Mouse (Mus musculus) small intestine, adult 2 months (tissue): ENCODE results near the gene Pik3c2g. TPM values are rescaled to one million over a fixed set of nuclear protein-coding genes. Genes with fewer than 3 reads are reported as not detected.

Experiments
- H3K27ac ChIP-seq: fragments of 200-500 bp; 2 replicates; pipeline ENCODE4 v1.5.1; 2012; ENCODE audit warnings: low read depth, low read length, control low read depth, inconsistent platforms; ENCODE audit not compliant: insufficient read depth
- H3K27me3 ChIP-seq: fragments of 200-500 bp; 2 replicates; pipeline ENCODE4 v1.6.1; 2012; ENCODE audit warnings: mild to moderate bottlenecking, moderate library complexity, low read length, inconsistent platforms; ENCODE audit not compliant: control insufficient read depth, insufficient read depth
- H3K36me3 ChIP-seq: fragments of 200-500 bp; 2 replicates; pipeline ENCODE4 v1.6.1; 2012; ENCODE audit warnings: mild to moderate bottlenecking, low read length, control low read depth, inconsistent platforms; ENCODE audit not compliant: control insufficient read depth, insufficient read depth
- H3K4me1 ChIP-seq: fragments of 200-500 bp; 2 replicates; pipeline ENCODE4 v1.6.1; 2012; ENCODE audit warnings: low read length, inconsistent platforms, mixed read lengths; ENCODE audit not compliant: control insufficient read depth, insufficient read depth, insufficient read length
- H3K4me3 ChIP-seq: fragments of 200-500 bp; 2 replicates; pipeline ENCODE4 v1.5.1; 2012; ENCODE audit warnings: low read depth, mild to moderate bottlenecking, control low read depth, inconsistent platforms, low read length, moderate library complexity
- CTCF ChIP-seq: fragments of 200-500 bp; IDR thresholded peaks from 2 replicates; pipeline ENCODE4 v1.5.1; 2012; ENCODE audit warnings: low read depth, mild to moderate bottlenecking, control low read depth, inconsistent platforms, low read length, moderate library complexity, mixed read lengths; ENCODE audit not compliant: insufficient replicate concordance, insufficient read length; ENCODE audit errors: extremely low read depth
- POLR2A ChIP-seq: fragments of 200-500 bp; IDR thresholded peaks from 2 replicates; pipeline ENCODE4 v1.6.1; 2012; ENCODE audit warnings: low read depth, mild to moderate bottlenecking, control low read depth, inconsistent platforms, low read length, moderate library complexity
- WGBS: fragments of 180-500 bp; shearing (Covaris S2); methylation state at CpG from one replicate; pipeline ENCODE4 v1.1.7; 2018; 5-methylcytosine and 5-hydroxymethylcytosine counted together
- polyA plus RNA-seq: library from polyadenylated mRNA; depleted of rRNA; stranded (reverse); fragments of >200 nt; gene quantifications from 2 replicates; pipeline ENCODE4 v1.2.3, GENCODE M21; 2012

Pik3c2g gene
- polyA plus RNA-seq, 1 experiment: 0.15 TPM

- TF ChIP-seq CTCF: no peak
- no peak for TF ChIP-seq POLR2A
- 77% methylated on average over 9 of the region's 9 CpGs for WGBS
- H3K36me3 ChIP-seq: no peaks in the 10 kb centered on the region
These were observed 148.9 kb downstream of the Pik3c2g start for GRCm38 (mm10) chr6:139735708-139736626.

GRCm38 (mm10) chr6:139738350-139738749 is 151.3 kb downstream of the Pik3c2g start:
- TF ChIP-seq CTCF (no peak), POLR2A (no peak)
- no peaks in the 10 kb centered on the region; the same call in 1 of the 2 replicates for H3K4me1 ChIP-seq
- WGBS: 51% methylated on average over 5 of the region's 5 CpGs
- H3K27ac ChIP-seq: no peak overlapping the region
- no peak overlapping the region for H3K4me3 ChIP-seq
- no peaks in the 10 kb centered on the region for H3K36me3 ChIP-seq
- no peaks in the 10 kb centered on the region for H3K27me3 ChIP-seq

More at GRCm38 (mm10) chr6:139735708-139736626, 148.9 kb downstream of the Pik3c2g start:
- H3K4me1 ChIP-seq: no peaks in the 10 kb centered on the region; the same call in 1 of the 2 replicates
- no peaks in the 10 kb centered on the region for H3K27me3 ChIP-seq
- H3K27ac ChIP-seq: no peak overlapping the region
- H3K4me3 ChIP-seq: no peak overlapping the region

- Histone ChIP-seq H3K4me3 (no peak overlapping the region), H3K27me3 (no peaks in the 10 kb centered on the region), H3K36me3 (no peaks in the 10 kb centered on the region), H3K27ac (no peak overlapping the region), H3K4me1 (no peaks in the 10 kb centered on the region; the same call in 1 of the 2 replicates)
- TF ChIP-seq POLR2A: no peak
- TF ChIP-seq CTCF: no peak
- 87% methylated on average over 12 of the region's 12 CpGs for WGBS
These were observed 155.8 kb downstream of the Pik3c2g start for GRCm38 (mm10) chr6:139742693-139743432.

- Histone ChIP-seq H3K4me3 (no peak overlapping the region), H3K27ac (no peak overlapping the region), H3K4me1 (no peaks in the 10 kb centered on the region), H3K27me3 (no peaks in the 10 kb centered on the region), H3K36me3 (no peaks in the 10 kb centered on the region)
- WGBS: 68% methylated on average over 7 of the region's 7 CpGs
- TF ChIP-seq CTCF (no peak), POLR2A (no peak)
These were observed 159.9 kb downstream of the Pik3c2g start for GRCm38 (mm10) chr6:139746758-139747479.

GRCm38 (mm10) chr6:139748091-139748771 is 161.2 kb downstream of the Pik3c2g start:
- H3K4me1 ChIP-seq: no peaks in the 10 kb centered on the region
- TF ChIP-seq CTCF (no peak), POLR2A (no peak)

DNA sequence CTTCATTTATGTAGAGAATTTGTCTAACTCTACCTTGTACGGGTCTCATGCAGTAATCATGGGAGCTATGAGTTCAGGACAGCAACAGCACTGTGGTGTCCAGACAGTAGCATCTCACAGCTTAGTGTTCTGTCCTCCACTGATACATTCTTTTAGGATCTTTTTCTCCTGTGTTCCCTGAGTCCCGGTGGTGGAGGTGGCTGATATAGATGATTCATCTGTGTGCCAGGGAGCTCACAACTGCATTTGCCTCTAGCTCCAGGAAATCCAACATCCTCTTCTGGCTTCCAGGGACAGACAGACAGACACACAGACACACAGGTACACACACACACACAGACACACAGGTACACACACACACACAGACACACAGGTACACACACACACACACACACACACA is 163.6 kb downstream of the Pik3c2g start:
- WGBS: 72% methylated on average over 2 of the region's 2 CpGs
- Histone ChIP-seq H3K27ac (no peak overlapping the region), H3K4me3 (no peak overlapping the region), H3K27me3 (no peaks in the 10 kb centered on the region), H3K4me1 (no peaks in the 10 kb centered on the region), H3K36me3 (no peaks in the 10 kb centered on the region)
- no peak for TF ChIP-seq CTCF
- TF ChIP-seq POLR2A: no peak

More at GRCm38 (mm10) chr6:139748091-139748771, 161.2 kb downstream of the Pik3c2g start:
- Histone ChIP-seq H3K27me3 (no peaks in the 10 kb centered on the region), H3K36me3 (no peaks in the 10 kb centered on the region), H3K4me3 (no peak overlapping the region), H3K27ac (no peak overlapping the region)
- 89% methylated on average over 13 of the region's 13 CpGs for WGBS

- no peaks in the 10 kb centered on the region for H3K27me3 ChIP-seq
- no peaks in the 10 kb centered on the region for H3K4me1 ChIP-seq
- H3K4me3 ChIP-seq: no peak overlapping the region
- H3K36me3 ChIP-seq: no peaks in the 10 kb centered on the region
- TF ChIP-seq POLR2A: no peak
- no peak for TF ChIP-seq CTCF
- WGBS: 55% methylated on average over 3 of the region's 3 CpGs
- no peak overlapping the region for H3K27ac ChIP-seq
These were observed 164.0 kb downstream of the Pik3c2g start for GRCm38 (mm10) chr6:139751022-139751421.
